Mouse (Mus musculus) cerebellum, postnatal 4 days (tissue): ENCODE data around the gene Taf9b.
"Not testable (repeated sequence)": the region's sequence is repeated elsewhere in the genome, so short reads cannot be mapped to it uniquely, and the experiment has no call there.

ENCODE experiments used
- DNase-seq, 2 experiments: peaks; one replicate each; pipeline ENCODE4 v3.0.0; 2022; ENCODE audit warnings: low spot score in 2 of 2, mixed read lengths in 1 of 2

The Taf9b gene

DNA sequence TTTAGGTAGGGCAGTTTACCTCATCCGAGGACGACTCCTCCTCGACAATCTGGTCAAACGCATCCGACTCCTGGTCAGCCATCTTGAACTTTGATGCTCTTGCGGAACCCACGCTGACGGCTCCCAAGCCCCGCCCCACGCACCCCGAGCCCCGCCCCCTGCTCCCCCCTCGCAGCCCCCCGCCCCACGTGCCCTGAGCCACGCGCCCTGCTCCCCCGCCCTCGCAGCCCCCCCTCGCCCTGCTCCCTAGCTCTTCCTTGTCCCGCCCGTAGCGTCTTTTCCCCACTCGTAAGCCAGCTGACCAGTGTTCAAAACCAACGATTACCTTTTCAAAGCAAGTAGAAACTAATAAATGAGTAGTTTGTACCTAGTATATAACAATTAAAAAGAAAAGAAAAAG is at the start of gene Taf9b:
Gene Taf9b, minus strand, starts transcription at position 101 of the 400 bp plus-strand sequence.
- no peak for DNase-seq

- DNase-seq, result no peak
Measured at GRCm38 (mm10) chrX:106255276-106255675, 34.3 kb upstream of the Taf9b start, which contains the start of gene Fnd3c2. TSS of gene Fnd3c2 (minus strand) at chrX:106255376.

GRCm38 (mm10) chrX:106219171-106220032 is 1.6 kb downstream of the Taf9b start:
- peak; percentile 25 to 61 for DNase-seq

DNA sequence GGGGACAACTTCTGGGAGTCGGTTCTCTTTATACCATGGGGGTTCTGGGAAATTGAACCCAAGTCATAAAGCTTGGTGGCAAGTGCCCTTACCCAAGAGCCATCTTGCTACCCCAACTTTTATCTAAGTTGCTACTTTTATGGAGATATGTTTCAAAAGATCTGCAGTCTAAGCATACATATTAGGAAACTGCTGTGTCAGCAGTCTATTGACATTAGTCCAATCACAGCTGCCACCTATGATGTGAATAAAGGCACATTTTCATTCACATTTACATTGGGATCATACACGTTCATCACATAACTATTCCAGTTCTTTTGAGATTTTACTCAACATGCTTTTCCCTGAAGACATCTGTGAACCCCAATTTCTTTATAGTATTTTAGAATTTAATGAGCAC is 11.9 kb downstream of the Taf9b start:
- DNase-seq, result no peak

GRCm38 (mm10) chrX:106198904-106199303 is 22.1 kb downstream of the Taf9b start:
- DNase-seq, result no peak

- no peak for DNase-seq
Measured at GRCm38 (mm10) chrX:106197308-106197707, 23.6 kb downstream of the Taf9b start.

GRCm38 (mm10) chrX:106194361-106194760 is 26.6 kb downstream of the Taf9b start:
- DNase-seq, result not testable (repeated sequence)

- DNase-seq, result no peak
Measured at GRCm38 (mm10) chrX:106190091-106190490, 30.9 kb downstream of the Taf9b start.

DNA sequence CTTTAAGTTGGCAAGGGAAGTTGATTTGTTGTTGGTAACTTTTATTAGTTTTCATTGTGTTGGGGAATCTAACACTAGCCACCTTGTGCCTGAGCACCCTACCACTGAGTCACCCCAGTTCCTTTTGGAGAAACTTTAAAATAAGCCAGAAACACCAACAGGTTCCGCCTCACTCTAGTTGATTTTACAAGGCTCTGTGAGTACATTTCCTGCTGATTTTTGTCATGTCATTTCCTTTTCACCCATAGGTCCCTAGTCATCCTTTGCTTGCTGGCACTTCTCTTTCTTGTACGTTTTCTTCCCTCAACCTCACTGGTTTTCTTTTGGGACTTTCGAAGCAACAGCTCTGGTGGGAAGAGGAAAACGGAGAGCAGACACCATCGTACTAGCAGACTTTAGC is 31.6 kb downstream of the Taf9b start:
- no peak for DNase-seq

- no peak for DNase-seq
Measured at GRCm38 (mm10) chrX:106187737-106188136, 33.2 kb downstream of the Taf9b start.

- peak; percentile 55 to 80 for DNase-seq
Measured at GRCm38 (mm10) chrX:106186713-106187649, 34.0 kb downstream of the Taf9b start, which contains the start of gene Pgk1. TSS of gene Pgk1 (plus strand) at chrX:106187100.

DNA sequence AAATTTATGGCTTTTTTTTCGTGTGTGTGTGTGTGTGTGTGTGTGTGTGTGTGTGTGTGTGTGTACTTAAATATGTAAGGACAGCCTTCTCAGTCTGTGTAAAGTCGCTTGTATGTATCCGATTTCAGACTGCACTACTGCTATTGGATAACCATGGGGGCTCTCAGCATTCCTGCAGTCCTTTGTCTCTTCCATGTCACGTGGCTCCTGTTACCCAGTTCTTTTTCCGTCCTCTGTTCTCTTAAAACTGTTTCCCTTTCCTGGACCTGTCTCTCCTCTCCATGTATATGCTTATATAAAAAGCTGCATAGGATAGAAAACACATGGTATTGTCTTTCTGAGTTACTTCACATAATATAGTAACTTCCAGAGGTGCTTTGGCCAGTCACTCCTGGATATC is 35.3 kb downstream of the Taf9b start:
- no peak for DNase-seq

- no peak for DNase-seq
Measured at GRCm38 (mm10) chrX:106184279-106184678, 36.7 kb downstream of the Taf9b start.

DNA sequence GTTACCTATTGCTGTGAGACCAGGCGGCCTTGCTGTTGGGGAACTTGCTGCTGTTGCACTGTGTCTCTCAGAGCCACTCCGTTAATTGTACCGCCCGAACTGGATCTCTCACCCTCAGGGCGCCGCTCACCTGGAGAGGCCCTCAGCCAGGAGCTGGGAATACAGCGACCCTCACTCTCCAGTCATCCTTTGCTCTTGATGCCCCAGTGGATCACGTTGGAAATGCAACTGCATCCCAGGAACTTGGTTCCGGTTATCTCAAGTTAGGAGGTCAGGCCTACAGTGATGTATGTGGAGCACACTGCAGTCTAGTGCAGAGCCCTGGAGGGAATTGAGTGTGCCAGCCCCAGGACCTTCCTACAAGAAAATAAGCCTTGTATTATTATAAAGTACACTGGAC is 44.6 kb downstream of the Taf9b start:
- no peak for DNase-seq

- no peak for DNase-seq
Measured at GRCm38 (mm10) chrX:106171853-106172154, 49.2 kb downstream of the Taf9b start.

DNA sequence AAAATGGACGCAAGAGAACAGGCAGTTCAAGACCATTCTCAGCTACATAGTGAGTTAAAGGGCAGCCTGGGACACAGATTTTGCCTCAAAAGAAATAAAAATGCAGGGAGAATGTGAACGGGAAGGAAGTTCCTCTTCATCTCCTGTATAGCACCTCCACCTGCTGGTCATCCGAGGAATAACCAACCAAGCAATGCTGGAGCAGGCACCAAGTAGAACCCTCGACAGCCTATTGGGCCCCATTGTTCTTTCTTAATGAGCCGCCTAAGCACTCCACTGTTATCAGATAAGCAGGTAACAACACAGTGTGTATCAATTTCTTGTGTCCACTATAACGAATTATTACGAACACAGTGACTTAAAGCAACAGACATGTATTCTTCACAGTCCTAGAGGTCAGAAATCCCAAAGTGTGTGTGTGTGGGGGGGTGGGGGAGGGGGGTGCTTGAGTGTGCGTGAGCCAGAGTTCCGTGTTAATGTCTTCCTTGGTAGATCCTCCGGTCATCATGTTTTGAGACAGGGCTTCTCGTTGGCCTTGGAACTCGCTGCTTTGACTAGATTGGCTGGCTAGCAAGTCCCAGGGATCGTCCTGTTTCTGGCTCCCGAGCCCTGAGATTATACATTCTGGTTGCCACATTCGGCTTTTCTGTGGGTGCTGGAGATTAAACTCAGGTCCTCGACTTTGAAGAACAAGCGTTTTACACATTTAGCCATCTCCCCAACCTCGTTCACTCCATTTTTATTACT is 49.7 kb downstream of the Taf9b start:
- DNase-seq, result peak; percentile 46 to 70

DNA sequence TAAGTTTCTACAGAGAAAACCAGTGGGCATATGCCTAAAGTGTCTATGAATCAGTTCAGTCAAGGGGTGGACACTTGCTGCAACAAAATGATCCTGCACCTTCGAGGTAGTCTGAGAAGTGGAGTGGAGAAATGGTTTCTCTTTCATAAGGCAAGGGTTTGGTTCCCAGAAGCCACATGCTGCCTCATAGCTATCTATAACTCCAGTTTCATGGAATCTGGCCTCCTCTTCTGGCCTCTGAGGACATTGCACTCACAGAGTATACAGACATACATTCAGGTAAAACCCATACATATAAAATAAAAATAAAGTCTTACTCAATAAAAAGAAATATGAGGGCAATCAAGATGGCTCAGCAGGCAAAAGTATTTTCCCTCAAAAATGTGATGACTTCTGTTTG is 55.9 kb downstream of the Taf9b start:
- DNase-seq, result no peak

DNA sequence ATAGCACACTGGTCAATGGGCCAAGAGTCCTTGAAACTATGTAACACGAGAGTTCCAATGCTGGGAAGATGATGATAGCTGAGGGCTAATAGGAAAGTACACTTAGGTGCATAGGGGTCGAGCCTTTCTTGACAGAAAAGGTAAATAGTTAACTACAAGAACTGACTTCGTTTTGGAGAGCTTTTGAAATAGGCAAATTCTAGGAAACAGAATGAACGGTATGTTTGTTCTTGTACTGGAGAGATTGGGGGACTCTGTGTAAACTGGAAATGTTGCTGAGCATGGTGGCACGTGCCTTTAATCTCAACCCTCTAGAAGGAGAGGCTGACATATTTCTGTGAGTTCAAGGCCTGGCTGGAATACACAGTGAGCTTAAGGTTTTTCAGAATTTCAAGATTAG is 56.4 kb downstream of the Taf9b start:
- no peak for DNase-seq

DNA sequence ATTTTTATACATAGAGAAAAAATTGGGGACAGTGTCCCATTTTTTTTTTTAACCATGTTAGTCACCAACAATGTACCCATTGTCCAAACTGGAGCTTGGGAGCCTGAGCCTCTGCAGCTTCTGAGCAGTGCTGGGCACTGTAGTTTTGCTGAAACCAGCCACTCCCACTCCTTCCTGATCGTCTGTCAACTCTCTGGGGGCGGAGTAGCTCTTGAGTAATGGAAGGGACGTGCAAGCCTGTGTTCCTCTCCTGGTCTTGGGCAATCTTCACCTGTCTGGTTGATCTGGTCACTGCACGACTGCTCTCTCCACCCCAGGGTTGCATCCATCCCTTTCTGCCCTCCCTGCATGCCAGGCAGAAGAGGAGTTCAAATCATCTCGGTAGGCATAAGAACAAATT is 57.0 kb downstream of the Taf9b start:
- DNase-seq, result no peak
